Mouse (Mus musculus) activated CD4-positive, CD25-positive, alpha-beta regulatory T cell, adult 4 months (primary cell): ENCODE results near the gene Pgam2. TPM values are rescaled to one million over a fixed set of nuclear protein-coding genes. Genes with fewer than 3 reads are reported as not detected.
A peak's percentile ranks its signal among the peaks of the same experiment; 100 is the strongest.

ENCODE experiments used
- ATAC-seq: one replicate; pipeline ENCODE4 v1.8.0; 2017
- polyA plus RNA-seq, 2 experiments: library from polyadenylated mRNA; unstranded; fragments of 100-300 nt; shearing (Covaris generic); gene quantifications; one replicate each; pipeline ENCODE4 v1.2.1; 2017

Gene Pgam2
- polyA plus RNA-seq, 2 experiments from 2014 or later, result 1.3 to 1.5 TPM

- no peak for ATAC-seq
Observed at GRCm38 (mm10) chr11:5804174-5804573, 641 bp upstream of the Pgam2 start.

GRCm38 (mm10) chr11:5802457-5803217, 896 bp downstream of the Pgam2 start:
- ATAC-seq, result no peak

- no peak for ATAC-seq
Observed at GRCm38 (mm10) chr11:5802005-5802404, 1.5 kb downstream of the Pgam2 start.

- no peak for ATAC-seq
Observed at GRCm38 (mm10) chr11:5801511-5801910, 2.0 kb downstream of the Pgam2 start.

- no peak for ATAC-seq
Observed at GRCm38 (mm10) chr11:5799621-5800490, 3.7 kb downstream of the Pgam2 start.

- ATAC-seq, result no peak
Observed at GRCm38 (mm10) chr11:5797928-5798327, 5.6 kb downstream of the Pgam2 start.

- no peak for ATAC-seq
Observed at GRCm38 (mm10) chr11:5797371-5797770, 6.2 kb downstream of the Pgam2 start.

- ATAC-seq, result no peak
Observed at GRCm38 (mm10) chr11:5796939-5797338, 6.6 kb downstream of the Pgam2 start.

- ATAC-seq, result no peak
Observed at GRCm38 (mm10) chr11:5795706-5796105, 7.8 kb downstream of the Pgam2 start.

GRCm38 (mm10) chr11:5795290-5795689, 8.2 kb downstream of the Pgam2 start:
- no peak for ATAC-seq

GRCm38 (mm10) chr11:5790431-5790830, 13.1 kb downstream of the Pgam2 start:
- no peak for ATAC-seq

GRCm38 (mm10) chr11:5789754-5790333, 13.7 kb downstream of the Pgam2 start:
- no peak for ATAC-seq

GRCm38 (mm10) chr11:5789071-5789753, 14.3 kb downstream of the Pgam2 start:
- peak; percentile 47 for ATAC-seq

GRCm38 (mm10) chr11:5788056-5789014, 15.2 kb downstream of the Pgam2 start, which contains the start of gene Dbnl:
Gene Dbnl (plus strand): TSS chr11:5788488.
- ATAC-seq, result peak; percentile 89

GRCm38 (mm10) chr11:5787671-5788055, 15.9 kb downstream of the Pgam2 start:
- ATAC-seq, result no peak

- no peak for ATAC-seq
Observed at GRCm38 (mm10) chr11:5785732-5786131, 17.8 kb downstream of the Pgam2 start.

GRCm38 (mm10) chr11:5782199-5782944, 21.2 kb downstream of the Pgam2 start:
- no peak for ATAC-seq

- ATAC-seq, result no peak
Observed at GRCm38 (mm10) chr11:5780035-5780499, 23.5 kb downstream of the Pgam2 start.

GRCm38 (mm10) chr11:5778481-5778880, 25.1 kb downstream of the Pgam2 start:
- no peak for ATAC-seq

GRCm38 (mm10) chr11:5766019-5766418, 37.5 kb downstream of the Pgam2 start:
- ATAC-seq, result no peak

- no peak for ATAC-seq
Observed at GRCm38 (mm10) chr11:5762633-5762982, 40.9 kb downstream of the Pgam2 start.
